Mouse (Mus musculus): ENCODE data around the gene Adgrg2. TPM values are rescaled to one million over a fixed set of nuclear protein-coding genes. Genes with fewer than 3 reads are reported as not detected.

Gene Adgrg2
- polyA plus RNA-seq, 1 experiment from 2014 or later, result 1.0 TPM

DNA sequence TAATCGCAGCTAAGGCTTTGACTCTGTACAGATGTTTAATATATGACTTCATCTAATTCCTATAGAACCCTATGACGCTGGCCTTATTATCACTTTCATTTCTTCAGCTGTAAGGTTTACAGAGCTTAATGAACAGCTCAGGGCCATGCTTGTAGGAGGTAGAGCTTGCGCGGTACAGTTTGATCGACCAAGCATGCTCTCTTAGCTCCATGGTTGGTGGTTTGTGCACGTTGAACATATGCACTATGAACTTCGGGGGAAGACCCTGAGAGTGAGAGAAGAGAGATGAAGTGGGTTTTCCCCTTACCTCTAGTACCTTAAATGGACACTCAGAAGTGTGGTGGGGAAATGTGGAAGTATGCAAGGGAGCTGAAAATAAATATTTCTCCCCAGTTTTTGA lies 41.7 kb downstream of the Adgrg2 start:
- Histone ChIP-seq H3K36me3 (no peaks in the 10 kb centered on the region), H3K27ac (no peak overlapping the region), H3K27me3 (no peaks in the 10 kb centered on the region), H3K4me1 (replicated peaks) (no peaks in the 10 kb centered on the region), H3K4me2 (no peak overlapping the region), H3K4me3 (no peak overlapping the region), H3K9ac (no peak overlapping the region), H3K9me3 (replicated peaks) (no peaks in the 10 kb centered on the region)
- ATAC-seq (replicated peaks; ENCODE audit: insufficient number of reproducible peaks, insufficient read depth, low FRiP score, low read depth), result no peak
- 87% methylated on average over 7 of the region's 7 CpGs for WGBS

DNA sequence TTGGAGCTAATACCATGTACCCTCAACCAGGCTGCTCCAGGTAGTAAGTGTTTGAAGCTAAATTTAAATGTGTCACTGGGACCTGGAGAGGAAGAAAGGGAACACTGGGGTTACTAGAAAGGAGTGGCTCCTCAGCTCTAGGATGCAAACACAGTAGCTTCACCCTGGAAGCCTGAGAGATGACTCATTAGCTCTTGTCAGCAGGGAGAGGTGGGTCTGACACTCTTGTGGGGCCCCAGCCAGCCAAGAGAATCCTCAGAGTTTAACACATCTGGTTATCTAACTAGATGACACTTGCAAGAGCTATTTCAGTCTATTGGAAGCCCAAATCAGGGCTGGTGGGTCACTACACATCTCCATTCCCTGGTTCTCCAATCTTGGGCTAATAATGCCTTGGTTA lies 50.8 kb downstream of the Adgrg2 start:
- no peak overlapping the region for H3K9ac ChIP-seq
- no peak for ATAC-seq (replicated peaks; ENCODE audit: insufficient number of reproducible peaks, insufficient read depth, low FRiP score, low read depth)
- no peak overlapping the region for H3K4me3 ChIP-seq

GRCm38 (mm10) chrX:160448351-160448750 lies 57.9 kb downstream of the Adgrg2 start:
- no peak overlapping the region for H3K9ac ChIP-seq
- H3K4me1 ChIP-seq (replicated peaks), result no peaks in the 10 kb centered on the region
- no peaks in the 10 kb centered on the region for H3K36me3 ChIP-seq
- H3K9me3 ChIP-seq (replicated peaks), result no peaks in the 10 kb centered on the region
- ATAC-seq (replicated peaks; ENCODE audit: insufficient number of reproducible peaks, insufficient read depth, low FRiP score, low read depth), result no peak
- no peak overlapping the region for H3K4me3 ChIP-seq
- H3K27ac ChIP-seq, result no peak overlapping the region
- no peaks in the 10 kb centered on the region for H3K27me3 ChIP-seq
- WGBS, result 89% methylated on average over 3 of the region's 3 CpGs
- H3K4me2 ChIP-seq, result no peak overlapping the region

More for the DNA sequence above, 50.8 kb downstream of the Adgrg2 start:
- H3K27me3 ChIP-seq, result no peaks in the 10 kb centered on the region
- H3K9me3 ChIP-seq (replicated peaks), result no peaks in the 10 kb centered on the region
- H3K36me3 ChIP-seq, result no peaks in the 10 kb centered on the region
- no peak overlapping the region for H3K4me2 ChIP-seq
- H3K4me1 ChIP-seq (replicated peaks), result no peaks in the 10 kb centered on the region
- no peak overlapping the region for H3K27ac ChIP-seq

DNA sequence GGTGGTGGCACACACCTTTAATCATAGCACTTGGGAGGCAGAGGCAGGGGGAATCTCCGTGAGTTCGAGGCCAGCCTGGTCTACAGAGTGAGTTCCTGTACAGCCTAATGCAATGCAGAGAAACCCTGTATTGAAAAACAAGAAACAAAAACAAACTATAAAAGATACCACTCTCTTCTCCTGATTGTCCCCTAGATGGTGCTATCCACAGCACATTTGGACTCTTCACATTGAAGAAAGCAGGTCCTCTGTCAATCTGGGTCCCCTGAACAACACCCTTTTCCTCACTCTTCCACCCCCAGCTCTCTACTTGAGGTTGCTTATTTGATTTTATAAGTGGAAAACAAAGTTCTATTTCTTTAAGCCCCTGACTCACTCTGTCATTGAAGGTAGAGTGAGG lies 58.9 kb downstream of the Adgrg2 start:
- Histone ChIP-seq H3K36me3 (no peaks in the 10 kb centered on the region), H3K27ac (no peak overlapping the region), H3K4me1 (replicated peaks) (no peaks in the 10 kb centered on the region), H3K4me2 (no peak overlapping the region), H3K9ac (no peak overlapping the region), H3K4me3 (no peak overlapping the region), H3K27me3 (no peaks in the 10 kb centered on the region), H3K9me3 (replicated peaks) (no peaks in the 10 kb centered on the region)
- WGBS, result 55% methylated on average over 2 of the region's 2 CpGs
- no peak for ATAC-seq (replicated peaks; ENCODE audit: insufficient number of reproducible peaks, insufficient read depth, low FRiP score, low read depth)

DNA sequence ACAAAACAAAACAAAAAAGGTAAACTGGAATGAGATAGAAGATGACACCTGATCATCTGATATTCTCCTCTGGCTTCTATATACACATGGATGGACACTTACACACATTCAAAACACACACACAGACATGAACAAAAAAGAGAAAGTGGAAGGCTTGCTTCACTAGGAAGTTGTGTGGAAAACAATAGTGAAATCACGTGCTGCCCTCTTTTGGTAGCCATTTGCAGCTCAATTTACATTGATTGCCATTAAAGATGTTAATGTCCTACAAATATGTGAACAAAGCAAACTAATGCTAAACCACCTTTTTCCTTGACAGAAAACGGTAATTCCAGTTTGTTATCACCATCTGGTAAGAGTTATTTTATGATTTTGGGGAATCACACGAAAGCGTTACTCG lies 65.2 kb downstream of the Adgrg2 start:
- no peak for ATAC-seq (replicated peaks; ENCODE audit: insufficient number of reproducible peaks, insufficient read depth, low FRiP score, low read depth)
- no peaks in the 10 kb centered on the region for H3K4me1 ChIP-seq (replicated peaks)
- 67% methylated on average over 5 of the region's 5 CpGs for WGBS

DNA sequence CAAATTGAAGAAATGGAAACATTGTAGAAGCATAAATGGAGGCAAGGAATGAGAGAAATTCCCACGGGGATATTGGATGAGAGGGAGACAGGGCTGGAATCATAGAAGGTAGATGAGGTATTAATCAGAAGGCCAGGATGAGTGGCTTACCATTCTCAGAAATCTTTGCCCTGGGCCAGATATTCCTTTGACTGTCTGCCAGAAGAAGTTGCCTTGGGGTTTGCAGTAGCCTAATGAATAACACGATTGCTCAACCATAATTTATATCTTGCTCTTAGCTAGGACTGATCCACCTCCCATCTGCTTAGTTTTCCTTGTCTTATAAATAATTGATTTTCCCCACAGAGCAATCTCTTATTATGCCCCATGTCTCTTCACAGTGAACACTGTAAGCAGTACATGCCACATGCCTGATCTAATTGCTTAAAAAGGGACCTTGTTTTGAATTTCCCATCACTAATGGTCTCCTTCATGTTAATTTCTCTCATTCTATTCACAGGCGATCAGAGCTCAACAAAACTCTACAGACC lies 80.8 kb downstream of the Adgrg2 start:
- WGBS, result 75% methylated on average over 3 of the region's 3 CpGs
- no peak for ATAC-seq (replicated peaks; ENCODE audit: insufficient number of reproducible peaks, insufficient read depth, low FRiP score, low read depth)

More for the DNA sequence above, 65.2 kb downstream of the Adgrg2 start:
- Histone ChIP-seq H3K9me3 (replicated peaks) (no peaks in the 10 kb centered on the region), H3K27ac (no peak overlapping the region), H3K4me2 (no peak overlapping the region), H3K4me3 (no peak overlapping the region), H3K27me3 (no peaks in the 10 kb centered on the region), H3K36me3 (no peaks in the 10 kb centered on the region), H3K9ac (no peak overlapping the region)

DNA sequence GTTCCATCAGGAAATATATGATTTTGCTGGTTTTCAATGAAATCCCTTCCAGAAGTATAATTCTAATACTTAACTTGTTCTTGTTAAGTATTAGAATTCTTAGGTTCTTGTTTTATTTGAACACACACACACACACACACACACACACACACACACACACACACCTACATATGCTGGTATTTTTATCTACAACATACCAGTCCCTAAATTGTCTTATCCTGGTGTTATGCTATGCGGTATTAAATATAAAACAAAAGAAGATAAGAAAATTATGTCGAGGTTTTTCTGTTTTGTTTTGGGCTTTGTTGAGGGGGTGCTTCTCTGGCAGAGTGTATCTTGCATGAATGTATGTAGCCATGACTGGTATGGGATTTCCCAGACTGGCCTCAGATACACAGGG lies 99.3 kb downstream of the Adgrg2 start:
- no peaks in the 10 kb centered on the region for H3K27me3 ChIP-seq
- H3K9me3 ChIP-seq (replicated peaks), result no peaks in the 10 kb centered on the region
- H3K27ac ChIP-seq, result no peak overlapping the region
- no peaks in the 10 kb centered on the region for H3K36me3 ChIP-seq
- 54% methylated on average over 2 of the region's 2 CpGs for WGBS
- no peak overlapping the region for H3K4me2 ChIP-seq
- H3K4me3 ChIP-seq, result no peak overlapping the region
- H3K9ac ChIP-seq, result no peak overlapping the region
- no peak for ATAC-seq (replicated peaks; ENCODE audit: insufficient number of reproducible peaks, insufficient read depth, low FRiP score, low read depth)
- H3K4me1 ChIP-seq (replicated peaks), result no peaks in the 10 kb centered on the region

More for the DNA sequence above, 80.8 kb downstream of the Adgrg2 start:
- Histone ChIP-seq H3K4me1 (replicated peaks) (no peaks in the 10 kb centered on the region), H3K4me2 (no peak overlapping the region), H3K27ac (no peak overlapping the region), H3K9ac (no peak overlapping the region), H3K27me3 (no peaks in the 10 kb centered on the region), H3K36me3 (no peaks in the 10 kb centered on the region), H3K9me3 (replicated peaks) (no peaks in the 10 kb centered on the region), H3K4me3 (no peak overlapping the region)

GRCm38 (mm10) chrX:160494333-160494732 lies 103.8 kb downstream of the Adgrg2 start:
- no peak overlapping the region for H3K4me2 ChIP-seq
- WGBS, result 43% methylated on average over 3 of the region's 3 CpGs
- no peaks in the 10 kb centered on the region for H3K27me3 ChIP-seq
- H3K9ac ChIP-seq, result no peak overlapping the region
- H3K4me3 ChIP-seq, result no peak overlapping the region
- H3K9me3 ChIP-seq (replicated peaks), result no peaks in the 10 kb centered on the region
- H3K4me1 ChIP-seq (replicated peaks), result no peaks in the 10 kb centered on the region
- ATAC-seq (replicated peaks; ENCODE audit: insufficient number of reproducible peaks, insufficient read depth, low FRiP score, low read depth), result no peak
- H3K27ac ChIP-seq, result no peak overlapping the region
- H3K36me3 ChIP-seq, result no peaks in the 10 kb centered on the region

GRCm38 (mm10) chrX:160494921-160495320 lies 104.4 kb downstream of the Adgrg2 start:
- Histone ChIP-seq H3K4me3 (no peak overlapping the region), H3K27ac (no peak overlapping the region), H3K36me3 (no peaks in the 10 kb centered on the region), H3K4me2 (no peak overlapping the region), H3K9ac (no peak overlapping the region), H3K4me1 (replicated peaks) (no peaks in the 10 kb centered on the region), H3K27me3 (no peaks in the 10 kb centered on the region), H3K9me3 (replicated peaks) (no peaks in the 10 kb centered on the region)
- 64% methylated on average over 6 of the region's 6 CpGs for WGBS
- no peak for ATAC-seq (replicated peaks; ENCODE audit: insufficient number of reproducible peaks, insufficient read depth, low FRiP score, low read depth)

DNA sequence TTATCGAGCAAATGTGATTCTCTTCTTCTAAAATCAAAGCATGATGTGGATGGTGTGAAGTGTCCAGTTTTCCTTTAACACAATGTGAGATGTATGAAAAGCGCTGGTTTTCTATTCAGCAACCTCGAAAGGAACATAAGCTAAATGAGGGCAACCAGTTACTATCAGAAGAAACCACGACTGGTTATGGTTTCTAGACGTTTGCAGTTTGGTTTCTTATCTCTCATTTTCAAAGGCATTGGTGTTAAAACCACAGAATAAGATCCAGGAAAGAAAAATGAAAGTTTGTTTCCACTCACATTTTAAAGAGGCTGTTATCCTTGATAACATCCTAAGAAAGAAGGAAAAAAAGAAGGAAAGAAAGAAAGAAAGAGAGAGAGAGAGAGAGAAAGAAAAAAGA lies 106.0 kb downstream of the Adgrg2 start:
- Histone ChIP-seq H3K9ac (no peak overlapping the region), H3K27ac (no peak overlapping the region), H3K4me2 (no peak overlapping the region), H3K27me3 (no peaks in the 10 kb centered on the region), H3K4me1 (replicated peaks) (no peaks in the 10 kb centered on the region), H3K4me3 (no peak overlapping the region), H3K9me3 (replicated peaks) (no peaks in the 10 kb centered on the region), H3K36me3 (no peaks in the 10 kb centered on the region)
- no peak for ATAC-seq (replicated peaks; ENCODE audit: insufficient number of reproducible peaks, insufficient read depth, low FRiP score, low read depth)
- 68% methylated on average over 5 of the region's 5 CpGs for WGBS

DNA sequence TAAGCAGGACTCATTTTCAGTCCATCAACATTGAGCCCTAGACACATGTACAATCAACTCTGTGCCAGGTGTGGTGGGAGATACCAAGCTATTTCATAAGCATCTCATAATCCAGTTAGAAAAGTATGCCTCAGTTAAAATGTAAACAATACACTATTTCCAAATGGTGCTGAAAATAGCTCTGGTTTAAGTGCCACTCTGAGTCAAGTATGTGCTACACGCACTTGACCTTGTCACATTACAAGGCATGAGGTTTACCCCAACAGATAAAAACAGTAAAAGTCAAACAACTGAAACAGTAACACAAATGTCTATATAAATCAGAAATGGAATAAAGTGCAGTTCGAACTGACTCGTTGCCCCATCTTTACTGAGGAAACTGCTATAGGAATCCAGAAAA lies 110.6 kb downstream of the Adgrg2 start:
- Histone ChIP-seq H3K4me1 (replicated peaks) (no peaks in the 10 kb centered on the region), H3K9me3 (replicated peaks) (no peaks in the 10 kb centered on the region), H3K36me3 (no peaks in the 10 kb centered on the region), H3K9ac (no peak overlapping the region), H3K4me2 (no peak overlapping the region), H3K27ac (peak overlapping the region; percentile 95), H3K27me3 (no peaks in the 10 kb centered on the region), H3K4me3 (no peak overlapping the region)
- ATAC-seq (replicated peaks; ENCODE audit: insufficient number of reproducible peaks, insufficient read depth, low FRiP score, low read depth), result no peak
- WGBS, result 60% methylated on average over 3 of the region's 3 CpGs

GRCm38 (mm10) chrX:160501687-160502047 lies 111.2 kb downstream of the Adgrg2 start:
- peak; percentile 45 for ATAC-seq (replicated peaks; ENCODE audit: insufficient number of reproducible peaks, insufficient read depth, low FRiP score, low read depth)
- Histone ChIP-seq H3K27me3 (no peaks in the 10 kb centered on the region), H3K36me3 (no peaks in the 10 kb centered on the region), H3K27ac (peak overlapping the region; percentile 95), H3K9me3 (replicated peaks) (no peaks in the 10 kb centered on the region), H3K4me3 (peak overlapping the region; percentile 74), H3K9ac (peak overlapping the region; percentile 70), H3K4me1 (replicated peaks) (no peaks in the 10 kb centered on the region), H3K4me2 (peak overlapping the region; percentile 60)
- 14% methylated on average over 12 of the region's 12 CpGs for WGBS
